Mouse (Mus musculus) layer of hippocampus, adult 9-10 months (tissue): ENCODE results near the gene Sorcs3.

ENCODE experiments used
- DNase-seq: peaks from one replicate; pipeline ENCODE4 v3.0.0; 2022; ENCODE audit warnings: low spot score

The Sorcs3 gene

GRCm38 (mm10) chr19:48524527-48525214, 318.8 kb downstream of the Sorcs3 start:
- no peak for DNase-seq

DNA sequence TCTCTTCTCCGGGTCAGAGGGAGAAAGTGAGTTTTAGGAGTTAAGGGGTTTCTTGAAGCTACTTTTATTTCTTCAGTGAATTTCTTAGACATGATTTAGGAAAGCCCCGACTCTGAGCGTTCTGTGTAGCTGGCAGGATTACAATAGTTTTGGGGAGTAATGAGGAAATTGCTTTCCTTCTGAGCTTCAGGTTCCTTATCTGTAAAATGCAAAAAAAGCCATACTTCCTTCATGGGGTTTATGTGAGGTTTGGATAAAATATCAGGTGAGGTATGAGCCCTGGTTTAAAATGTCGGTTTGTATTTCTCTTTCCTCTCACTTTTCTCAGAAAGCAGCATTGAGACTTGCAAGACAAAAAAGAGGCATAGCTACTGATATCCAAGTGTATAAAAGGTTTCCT, 327.8 kb downstream of the Sorcs3 start:
- DNase-seq: no peak

GRCm38 (mm10) chr19:48544294-48544693, 338.5 kb downstream of the Sorcs3 start:
- no peak for DNase-seq

DNA sequence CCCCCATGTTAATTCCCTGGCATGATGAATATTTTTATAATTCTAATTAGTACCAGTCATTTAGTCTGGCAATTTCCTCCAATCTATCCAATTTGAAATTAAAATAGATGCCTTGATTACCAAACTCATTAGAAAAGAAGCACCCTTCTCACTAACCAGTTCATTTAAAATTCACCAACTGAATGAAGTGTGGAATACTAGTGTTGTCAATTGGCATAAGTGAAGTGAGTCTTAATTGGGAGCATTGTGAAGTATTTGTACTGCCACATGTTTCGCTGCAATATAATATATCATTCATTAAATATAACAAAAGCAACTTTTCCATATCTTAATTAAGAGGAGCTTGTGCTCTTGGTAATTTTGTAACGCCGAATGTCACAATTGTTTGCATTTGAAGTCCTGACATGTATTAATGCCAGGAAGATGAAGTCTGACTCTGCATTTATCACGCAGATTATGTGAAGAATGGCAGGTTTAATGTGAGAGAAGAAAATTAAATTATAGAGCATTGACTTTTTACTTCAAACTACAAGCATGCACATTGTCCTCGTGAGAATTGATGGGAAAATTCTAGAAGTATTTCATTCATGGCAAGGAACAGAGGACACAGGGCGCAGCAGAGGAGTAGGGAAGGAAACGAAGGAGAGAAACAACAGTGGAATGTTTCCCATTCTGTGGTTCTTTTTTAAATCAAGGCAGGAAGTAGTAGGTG, 339.8 kb downstream of the Sorcs3 start:
- DNase-seq: no peak

- peak; percentile 18 for DNase-seq
These were observed 340.3 kb downstream of the Sorcs3 start for GRCm38 (mm10) chr19:48546133-48546448.

GRCm38 (mm10) chr19:48548143-48548881, 342.5 kb downstream of the Sorcs3 start:
- DNase-seq: no peak

- no peak for DNase-seq
These were observed 353.6 kb downstream of the Sorcs3 start for GRCm38 (mm10) chr19:48559432-48559831.

DNA sequence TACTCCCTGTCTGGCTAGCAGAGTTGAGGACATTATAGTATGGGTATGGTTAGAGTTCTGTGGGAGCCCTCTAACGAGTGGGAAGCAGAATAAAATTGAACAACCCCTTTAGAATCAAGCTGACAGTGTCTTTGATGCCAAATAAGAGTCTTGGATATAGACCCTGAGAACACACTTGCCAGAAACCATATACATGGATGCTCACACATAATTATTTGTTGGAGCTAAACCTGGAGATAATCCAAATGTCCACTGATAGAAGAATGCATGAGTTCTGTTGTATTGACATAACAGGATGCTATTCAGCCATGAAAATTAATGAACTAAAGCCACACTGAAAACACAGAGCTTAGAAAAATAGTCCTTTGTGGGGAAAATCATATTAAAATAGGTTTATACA, 369.9 kb downstream of the Sorcs3 start:
- no peak for DNase-seq

DNA sequence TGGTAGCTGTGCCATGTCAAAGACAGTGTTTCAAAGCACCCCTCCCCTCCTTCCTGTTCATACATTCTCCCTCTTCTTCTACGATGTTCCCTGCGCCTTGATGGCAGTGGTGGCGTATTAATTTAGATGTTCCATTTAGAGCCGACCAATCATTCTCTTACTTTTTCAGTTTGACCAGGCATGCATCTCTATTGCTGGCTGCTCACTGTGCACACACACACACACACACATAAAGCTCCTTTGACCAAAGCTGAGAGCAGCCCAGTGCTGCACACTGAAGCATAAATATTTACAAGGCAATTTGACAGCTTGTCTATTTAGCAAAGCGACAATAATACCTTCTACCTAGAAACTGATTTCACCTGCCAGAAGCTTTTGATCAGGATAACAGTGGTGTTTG, 371.3 kb downstream of the Sorcs3 start:
- no peak for DNase-seq

DNA sequence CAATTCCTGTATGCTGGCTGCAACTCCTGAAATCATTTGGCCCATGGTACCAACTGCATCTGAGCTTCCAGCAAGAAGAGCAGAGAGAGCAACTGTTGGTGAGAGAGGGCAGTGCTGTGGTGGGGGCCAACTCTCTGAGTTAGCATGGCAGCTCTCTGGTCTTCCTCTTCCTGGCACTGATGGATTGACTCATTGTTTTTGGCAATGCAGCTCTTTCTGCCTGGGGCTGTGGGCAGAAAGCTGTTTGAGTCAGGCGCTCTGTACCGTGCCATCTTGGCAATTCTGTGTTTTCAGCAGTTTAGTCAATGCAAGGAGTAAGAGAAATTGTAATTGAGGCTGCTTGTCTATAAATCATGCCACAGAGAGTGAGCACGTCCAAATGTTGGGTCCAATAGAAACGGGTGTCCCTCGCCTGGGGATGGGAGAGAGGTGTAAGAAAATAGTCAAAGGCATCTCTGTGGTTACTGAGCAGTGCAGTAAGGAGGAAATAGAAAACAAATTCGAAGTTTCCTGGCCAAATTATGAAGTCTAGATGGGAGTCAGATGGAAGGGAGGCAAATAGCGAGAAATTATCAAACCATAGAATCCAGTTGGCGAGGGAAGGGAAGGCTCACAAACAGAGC, 379.2 kb downstream of the Sorcs3 start:
- DNase-seq: peak; percentile 43

DNA sequence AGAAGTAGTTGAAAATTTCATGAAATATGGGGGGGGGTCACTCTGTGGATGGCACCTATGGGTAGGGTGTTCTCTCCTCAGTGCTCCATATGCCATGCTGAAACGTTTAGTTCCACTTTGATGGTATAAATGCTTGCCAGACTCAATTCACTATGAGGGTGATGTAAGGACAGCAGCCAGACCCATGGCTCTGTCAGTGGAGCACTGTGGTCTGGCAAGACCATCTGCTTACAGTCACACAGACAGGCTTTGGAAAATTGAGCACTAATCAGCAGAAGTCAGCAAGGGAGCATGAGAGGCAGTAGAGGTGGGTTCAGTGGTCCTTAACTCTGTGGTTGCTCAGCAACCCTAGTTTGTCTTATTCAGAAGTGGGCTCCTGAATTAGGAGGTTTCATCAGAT, 411.1 kb downstream of the Sorcs3 start:
- no peak for DNase-seq

- no peak for DNase-seq
These were observed 425.0 kb downstream of the Sorcs3 start for GRCm38 (mm10) chr19:48630671-48631327.

GRCm38 (mm10) chr19:48642566-48642965, 436.7 kb downstream of the Sorcs3 start:
- DNase-seq: no peak

DNA sequence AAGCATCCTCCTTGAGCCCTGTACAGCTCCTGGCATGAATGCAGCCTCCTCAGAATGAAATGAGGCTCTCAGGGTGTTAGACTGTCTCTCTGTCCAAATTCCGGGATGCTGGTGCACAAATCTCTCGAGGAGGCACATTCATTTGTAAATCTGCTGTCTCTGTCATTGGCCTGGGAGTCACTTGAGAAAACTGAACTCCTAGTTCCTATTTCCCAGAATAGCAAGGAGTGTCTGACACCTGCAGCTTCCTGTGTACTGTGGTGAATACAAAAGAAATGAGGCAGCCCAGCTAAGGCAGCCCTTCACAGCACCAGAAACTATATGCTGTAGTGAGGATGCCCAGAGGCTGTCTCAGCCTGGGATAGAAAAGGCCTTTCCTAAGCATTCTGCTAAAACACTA, 444.1 kb downstream of the Sorcs3 start:
- no peak for DNase-seq

- no peak for DNase-seq
These were observed 445.8 kb downstream of the Sorcs3 start for GRCm38 (mm10) chr19:48651617-48652016.

GRCm38 (mm10) chr19:48660201-48660600, 454.4 kb downstream of the Sorcs3 start:
- no peak for DNase-seq

- DNase-seq: no peak
These were observed 474.1 kb downstream of the Sorcs3 start for GRCm38 (mm10) chr19:48679896-48680295.

DNA sequence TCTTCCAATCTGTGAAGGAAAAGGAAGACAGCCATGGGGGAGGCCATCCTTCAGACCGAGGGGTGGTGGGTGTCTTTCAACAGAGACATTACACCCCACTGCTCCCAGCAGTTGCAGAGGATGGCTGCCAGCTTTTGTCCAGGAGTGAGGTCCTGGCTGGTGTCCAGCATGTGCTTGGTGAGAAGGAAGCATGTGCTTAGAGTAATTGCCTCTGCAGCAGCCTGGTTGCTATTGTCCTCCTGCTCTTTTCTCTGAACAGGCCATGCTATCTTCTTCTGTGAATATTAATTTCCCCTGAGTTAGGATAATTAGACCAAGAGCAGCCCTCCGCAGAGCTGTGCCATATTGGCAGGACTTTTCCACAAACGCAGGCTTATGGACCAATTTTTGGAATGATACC, 476.7 kb downstream of the Sorcs3 start:
- no peak for DNase-seq

- DNase-seq: no peak
These were observed 480.5 kb downstream of the Sorcs3 start for GRCm38 (mm10) chr19:48686369-48686768.

DNA sequence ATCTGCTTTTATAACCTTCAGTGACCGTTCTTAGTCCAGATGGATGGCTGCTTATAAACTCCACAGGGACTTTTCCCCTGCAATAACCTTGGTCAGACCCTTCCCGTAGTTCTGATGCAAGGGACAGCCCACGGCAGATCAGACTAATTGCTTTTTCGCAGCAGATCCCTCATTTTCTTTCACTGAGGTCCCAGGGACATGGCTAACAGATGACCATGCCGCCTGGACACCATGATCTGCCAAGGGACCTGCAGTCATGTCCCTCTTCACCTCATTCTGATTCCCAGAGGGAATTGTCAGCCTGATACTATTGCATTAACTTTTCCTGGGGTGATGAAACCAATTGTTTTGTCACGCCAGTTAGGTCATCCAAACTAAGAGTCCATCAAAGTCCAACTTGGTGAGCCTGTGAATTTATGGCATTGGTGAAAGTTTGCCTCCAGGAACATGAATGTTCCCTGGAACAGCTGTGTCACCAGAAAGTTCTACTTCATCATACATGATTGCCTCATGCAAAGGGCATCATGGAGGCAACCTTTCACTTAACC, 494.4 kb downstream of the Sorcs3 start:
- no peak for DNase-seq

GRCm38 (mm10) chr19:48703763-48704162, 497.9 kb downstream of the Sorcs3 start:
- DNase-seq: no peak
